Mouse (Mus musculus) CH12.LX (cell line): ENCODE data around the gene Nkx2-5. TPM values are rescaled to one million over a fixed set of nuclear protein-coding genes. Genes with fewer than 3 reads are reported as not detected.

Experiments used
- DNase-seq: peaks from one replicate; pipeline ENCODE4 v3.0.0-alpha.2; 2013; ENCODE audit errors: extremely low read depth
- H3K27ac ChIP-seq: 2 replicates; pipeline ENCODE4 v1.5.1; 2012; ENCODE audit warnings: low read depth, mild to moderate bottlenecking, control low read depth, moderate library complexity; ENCODE audit not compliant: insufficient read depth
- H3K27me3 ChIP-seq: replicated peaks from 2 replicates; pipeline ENCODE3; 2012; ENCODE audit warnings: inconsistent platforms
- H3K36me3 ChIP-seq, 2 experiments: replicated peaks in 1 of 2; 2 replicates each; pipeline versions ENCODE3 to v1.6.1; 2012; ENCODE audit warnings: inconsistent platforms in 1 of 2, low read length in 1 of 2, mild to moderate bottlenecking in 1 of 2, mixed read lengths in 1 of 2, moderate library complexity in 1 of 2; ENCODE audit not compliant: control insufficient read depth in 1 of 2, insufficient read depth in 1 of 2
- H3K4me1 ChIP-seq, 2 experiments: 2 replicates each; pipeline ENCODE4 v1.6.1; 2012; ENCODE audit warnings: inconsistent platforms in 1 of 2, moderate library complexity in 1 of 2; ENCODE audit not compliant: insufficient read depth in 2 of 2, control insufficient read depth in 1 of 2
- H3K4me2 ChIP-seq: 2 replicates; pipeline ENCODE4 v1.6.1; 2012; ENCODE audit warnings: low read depth, mild to moderate bottlenecking, control low read depth; ENCODE audit not compliant: poor library complexity, insufficient read depth, severe bottlenecking
- H3K4me3 ChIP-seq, 3 experiments: fragments of 150-350 bp in 1 of 3; sonication (generic) in 1 of 3; replicated peaks in 1 of 3; 2 replicates each; pipeline versions ENCODE3 to v1.5.1; 2011 to 2012; ENCODE audit warnings: low read depth in 2 of 3, low read length in 2 of 3, mild to moderate bottlenecking in 2 of 3, moderate library complexity in 2 of 3, control low read depth in 1 of 3, improper control_type of control experiment in 1 of 3, inconsistent platforms in 1 of 3, mixed read lengths in 1 of 3; ENCODE audit not compliant: poor library complexity in 1 of 3
- H3K79me2 ChIP-seq: replicated peaks from 2 replicates; pipeline ENCODE4 v1.6.1; 2012; ENCODE audit warnings: mild to moderate bottlenecking, moderate library complexity; ENCODE audit not compliant: control insufficient read depth, poor library complexity, insufficient read depth, severe bottlenecking; ENCODE audit errors: extremely low read depth
- H3K9ac ChIP-seq: 2 replicates; pipeline ENCODE4 v1.6.1; 2012; ENCODE audit warnings: low read depth, mild to moderate bottlenecking, control low read depth, moderate library complexity; ENCODE audit not compliant: insufficient read depth
- H3K9me3 ChIP-seq: replicated peaks from 2 replicates; pipeline ENCODE3; 2012; ENCODE audit warnings: low read length, inconsistent platforms, mixed read lengths
- BHLHE40 ChIP-seq: IDR thresholded peaks from 2 replicates; pipeline ENCODE4 v1.6.1; 2011; ENCODE audit warnings: mild to moderate bottlenecking, low read depth, low read length, improper control_type of control experiment
- CHD2 ChIP-seq: IDR thresholded peaks from 2 replicates; pipeline ENCODE4 v1.6.1; 2011; ENCODE audit warnings: low read length, improper control_type of control experiment
- E2F4 ChIP-seq: IDR thresholded peaks from 2 replicates; pipeline ENCODE4 v1.6.1; 2011; ENCODE audit warnings: low read depth, low read length, improper control_type of control experiment; ENCODE audit not compliant: insufficient replicate concordance
- EP300 ChIP-seq: IDR thresholded peaks from 2 replicates; pipeline ENCODE4 v1.6.1; 2011; ENCODE audit warnings: low read length, improper control_type of control experiment
- ETS1 ChIP-seq: conservative IDR thresholded peaks from 2 replicates; pipeline ENCODE4 v1.6.1; 2012; ENCODE audit warnings: low read depth, mild to moderate bottlenecking, inconsistent platforms, low read length, improper control_type of control experiment, moderate library complexity
- GABPA ChIP-seq: IDR thresholded peaks from 2 replicates; pipeline ENCODE4 v1.6.1; 2012; ENCODE audit warnings: low read depth, low read length, improper control_type of control experiment, inconsistent platforms; ENCODE audit not compliant: insufficient replicate concordance
- HCFC1 ChIP-seq: IDR thresholded peaks from 2 replicates; pipeline ENCODE4 v1.6.1; 2012; ENCODE audit warnings: low read depth, mild to moderate bottlenecking, inconsistent platforms, low read length, improper control_type of control experiment
- IRF4 ChIP-seq: IDR thresholded peaks from 2 replicates; pipeline ENCODE4 v1.6.1; 2014; ENCODE audit warnings: low read depth, mild to moderate bottlenecking, inconsistent platforms, low read length, improper control_type of control experiment
- JUN ChIP-seq: IDR thresholded peaks from 2 replicates; pipeline ENCODE4 v1.6.1; 2011; ENCODE audit warnings: low read depth, mild to moderate bottlenecking, low read length, improper control_type of control experiment, moderate library complexity; ENCODE audit not compliant: insufficient read depth
- KAT2A ChIP-seq: IDR thresholded peaks from 2 replicates; pipeline ENCODE4 v1.6.1; 2012; ENCODE audit warnings: low read length, improper control_type of control experiment, inconsistent platforms; ENCODE audit not compliant: insufficient replicate concordance
- MAFK ChIP-seq: IDR thresholded peaks from 2 replicates; pipeline ENCODE4 v1.6.1; 2011; ENCODE audit warnings: low read length, improper control_type of control experiment; ENCODE audit not compliant: insufficient replicate concordance
- MAZ ChIP-seq: IDR thresholded peaks from 2 replicates; pipeline ENCODE4 v1.6.1; 2012; ENCODE audit warnings: low read depth, mild to moderate bottlenecking, inconsistent platforms, low read length, improper control_type of control experiment, moderate library complexity
- MXI1 ChIP-seq: IDR thresholded peaks from 2 replicates; pipeline ENCODE4 v1.6.1; 2011; ENCODE audit warnings: mild to moderate bottlenecking, low read depth, low read length, improper control_type of control experiment
- RCOR1 ChIP-seq: conservative IDR thresholded peaks from 2 replicates; pipeline ENCODE4 v1.6.1; 2012; ENCODE audit warnings: low read depth, mild to moderate bottlenecking, inconsistent platforms, low read length, improper control_type of control experiment
- TBP ChIP-seq: conservative IDR thresholded peaks from 2 replicates; pipeline ENCODE4 v1.6.1; 2011; ENCODE audit warnings: low read depth, low read length, improper control_type of control experiment
- TCF12 ChIP-seq: IDR thresholded peaks from 2 replicates; pipeline ENCODE4 v1.6.1; 2014; ENCODE audit warnings: low read depth, mild to moderate bottlenecking, inconsistent platforms, low read length, improper control_type of control experiment
- UBTF ChIP-seq: IDR thresholded peaks from 2 replicates; pipeline ENCODE4 v1.6.1; 2012; ENCODE audit warnings: low read depth, mild to moderate bottlenecking, inconsistent platforms, low read length, improper control_type of control experiment, moderate library complexity
- USF1 ChIP-seq: IDR thresholded peaks from 2 replicates; pipeline ENCODE4 v1.6.1; 2014; ENCODE audit warnings: low read depth, mild to moderate bottlenecking, inconsistent platforms, low read length, improper control_type of control experiment
- USF2 ChIP-seq: conservative IDR thresholded peaks from 2 replicates; pipeline ENCODE4 v1.6.1; 2011; ENCODE audit warnings: low read depth, low read length, improper control_type of control experiment
- ZC3H11A ChIP-seq: IDR thresholded peaks from 2 replicates; pipeline ENCODE4 v1.6.1; 2012; ENCODE audit warnings: low read depth, mild to moderate bottlenecking, inconsistent platforms, low read length, improper control_type of control experiment
- ZKSCAN1 ChIP-seq: IDR thresholded peaks from 2 replicates; pipeline ENCODE4 v1.6.1; 2012; ENCODE audit warnings: low read depth, inconsistent platforms, low read length, improper control_type of control experiment, borderline replicate concordance
- ZMIZ1 ChIP-seq: IDR thresholded peaks from 2 replicates; pipeline ENCODE4 v1.6.1; 2012; ENCODE audit warnings: low read depth, mild to moderate bottlenecking, inconsistent platforms, low read length, improper control_type of control experiment
- ZNF384 ChIP-seq: IDR thresholded peaks from 2 replicates; pipeline ENCODE4 v1.6.1; 2012; ENCODE audit warnings: low read depth, low read length, improper control_type of control experiment, inconsistent platforms
- dilution Hi-C: fragments of 300-500 bp; cut with MboI; formaldehyde crosslinking; loops from 2 replicates; pipeline ENCODE4 v1.14.3; 2020; ENCODE audit warnings: low sequenced_read_pairs; ENCODE audit not compliant: extremely low pct_unique_long_range_greater_than_20kb, extremely low pct_ligation_motif_present
- in situ Hi-C: fragments of 300-500 bp; cut with MboI; formaldehyde crosslinking; loops from 3 replicates; pipeline ENCODE4 v1.14.3; 2019; ENCODE audit warnings: low sequenced_read_pairs, low pct_ligation_motif_present, low pct_unique_long_range_greater_than_20kb, mixed read lengths
- polyA plus RNA-seq: library from polyadenylated mRNA; unstranded; fragments of >175 nt; gene quantifications from 2 replicates; pipeline ENCODE4 v1.2.1, GENCODE M21; 2012; ENCODE audit warnings: low read depth; ENCODE audit not compliant: insufficient read length
- total RNA-seq, 2 experiments: library from RNA; depleted of rRNA; stranded (reverse); fragments of 300-350 nt in 1 of 2; fragments of >200 nt in 1 of 2; gene quantifications; 2 replicates each; pipeline ENCODE4 v1.2.3; 2012 to 2014

Nkx2-5 gene
- total and polyA plus RNA-seq, 3 experiments: not detected

DNA sequence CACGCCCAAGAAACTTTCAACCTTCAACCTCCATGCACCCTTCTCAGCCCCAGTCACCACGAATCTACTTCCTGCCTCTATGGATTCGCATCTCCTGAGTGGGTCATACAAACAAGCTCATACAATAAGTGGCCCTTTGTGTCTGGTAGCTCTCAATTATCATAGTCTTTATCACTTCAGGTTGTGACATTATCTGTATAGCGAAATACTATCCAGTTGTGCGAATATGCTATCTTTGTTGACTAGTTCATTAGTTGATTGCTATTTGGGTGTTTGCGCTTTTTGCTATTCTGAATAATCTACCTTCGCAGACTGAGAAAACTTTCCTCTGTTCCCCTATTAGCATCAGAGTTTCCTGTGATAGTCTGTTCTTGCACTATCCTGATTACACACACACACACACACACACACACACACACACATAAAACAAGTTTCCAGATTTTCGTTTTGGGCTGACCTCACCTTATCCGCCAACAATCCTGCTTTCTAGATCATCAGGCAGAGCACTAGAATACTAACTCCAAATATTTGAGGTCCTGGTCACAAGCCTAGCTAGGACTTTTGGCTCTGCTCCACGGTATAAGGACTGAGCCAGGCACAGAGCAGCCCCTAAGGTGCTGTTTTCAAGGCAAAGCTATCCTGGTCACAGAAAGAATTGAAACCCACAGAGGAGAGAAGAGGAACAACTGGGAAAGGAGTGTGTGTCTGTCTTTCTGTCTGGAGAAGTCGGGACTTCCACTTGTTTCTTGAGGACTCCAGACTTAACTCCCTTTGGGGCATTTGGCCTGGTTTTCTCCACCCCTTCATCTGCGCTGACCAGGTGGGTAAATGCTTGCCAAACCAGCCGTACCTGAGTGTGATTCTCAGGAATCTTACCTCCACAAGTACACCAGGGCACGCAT is 591 bp upstream of the Nkx2-5 start:
- DNase-seq: no peak
- Histone ChIP-seq H3K9ac (no peak overlapping the region), H3K27ac (no peak overlapping the region), H3K4me2 (no peak overlapping the region), H3K4me3 (no peak overlapping the region), H3K9me3 (peaks cover 2% of the 10 kb centered on the region), H3K36me3 (no peaks in the 10 kb centered on the region), H3K27me3 (no peaks in the 10 kb centered on the region), H3K79me2 (no peaks in the 10 kb centered on the region), H3K4me1 (peaks cover 0 to 6% of the 10 kb centered on the region in 2 experiments; a peak in 2 of 4 replicates)
- dilution Hi-C loops: no loop called here
- TF ChIP-seq MXI1: no peak
- TF ChIP-seq UBTF: no peak
- no peak for TF ChIP-seq BHLHE40
- no peak for TF ChIP-seq MAZ
- no peak for TF ChIP-seq CHD2
- TF ChIP-seq ETS1: no peak
- no peak for TF ChIP-seq RCOR1
- no peak for TF ChIP-seq JUN
- no peak for TF ChIP-seq KAT2A
- no peak for TF ChIP-seq ZNF384
- no peak for TF ChIP-seq E2F4
- TF ChIP-seq USF1: no peak
- TF ChIP-seq ZC3H11A: no peak
- TF ChIP-seq EP300: no peak
- in situ Hi-C loops: no loop called here

DNA sequence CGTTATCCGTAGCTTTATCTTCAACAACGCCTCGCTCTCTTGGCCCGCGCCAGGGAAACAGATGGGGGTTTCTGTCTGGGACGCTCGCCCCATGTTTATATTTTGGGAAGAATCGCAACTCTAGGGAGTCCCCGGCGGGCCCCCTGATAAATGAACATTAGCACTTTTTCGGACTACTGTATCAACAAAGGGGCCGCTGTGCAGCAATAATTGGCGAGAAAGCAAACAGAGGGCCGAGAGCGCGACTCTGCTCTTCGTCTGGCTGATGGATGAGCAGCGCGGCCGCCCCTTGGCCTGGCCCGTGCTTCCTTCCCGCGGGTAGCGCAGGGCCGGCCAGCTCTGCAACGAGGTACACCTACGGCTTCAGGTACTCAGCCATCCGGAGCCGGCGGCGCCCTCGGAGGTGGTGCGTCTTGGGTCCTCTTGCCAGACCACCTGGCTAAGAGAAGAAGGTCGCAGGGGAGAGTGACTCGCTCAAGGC is 398 bp downstream of the Nkx2-5 start:
- Histone ChIP-seq H3K79me2 (no peaks in the 10 kb centered on the region), H3K4me2 (no peak overlapping the region), H3K27ac (no peak overlapping the region), H3K4me1 (peaks cover 0 to 6% of the 10 kb centered on the region in 2 experiments; a peak in 2 of 4 replicates), H3K9ac (no peak overlapping the region), H3K9me3 (peaks cover 5% of the 10 kb centered on the region), H3K4me3 (no peak overlapping the region), H3K27me3 (no peaks in the 10 kb centered on the region), H3K36me3 (no peaks in the 10 kb centered on the region)
- TF ChIP-seq TCF12 (no peak), BHLHE40 (no peak), CHD2 (no peak), TBP (no peak), GABPA (no peak), ZMIZ1 (no peak), IRF4 (no peak), MAFK (no peak), HCFC1 (no peak), USF2 (no peak), MXI1 (no peak), ZKSCAN1 (no peak), ZC3H11A (no peak)
- dilution Hi-C loops (no loop called here), in situ Hi-C loops (no loop called here)
- no peak for DNase-seq
